Comparison of ENCODE assay signal across 14 mouse cellular contexts in genomic region chr3:104609690-104610380, GRCm38 (mm10). TPM values are rescaled to one million over a fixed set of nuclear protein-coding genes. Genes with fewer than 3 reads are reported as not detected.
DNase-seq lines count a peak whose midpoint lies in the region; ATAC-seq lines count a peak whose summit lies in the region.
"Had no signal": no experiment of that assay in that cellular context is flagged by ENCODE, and none has a peak within 500 bp of the region (broad histone marks: within the 10 kb centered on the region; RNA-seq: fewer than 3 reads in every experiment).

No protein-coding gene starts in this region.

- no peak for ATAC-seq in embryonic facial prominence, embryonic 14.5 days (ENCODE audit: low read depth)
- ATAC-seq in heart, embryonic 16.5 days (replicated peaks; ENCODE audit: extremely low read depth, insufficient read depth, low FRiP score) = 0 out of 2 replicates have a peak, but pooled peaks have one; percentile 18
- no peak for ATAC-seq in heart, embryonic 12.5 days (ENCODE audit: insufficient number of reproducible peaks, low FRiP score)
- ATAC-seq in forebrain, embryonic 16.5 days = peak; percentile 34; the same call in 1 of the 2 replicates

- DNase-seq in embryonic facial prominence, embryonic 14.5 days (ENCODE audit: low spot score) = peak; percentile 26
- no peak for DNase-seq in embryonic facial prominence, embryonic 10.5 days (ENCODE audit: low spot score)
- peak; percentile 67 for DNase-seq in adrenal gland, adult 2 months
- DNase-seq in spleen, postnatal 10 days (ENCODE audit: low spot score in 2 of 2) = no peak
- DNase-seq in kidney, adult 9 months = no peak
- DNase-seq: cerebellum, adult 2 months; gastrocnemius, postnatal 36 days; retina, postnatal 1 day; thymus, postnatal 4 days had no signal

- H3K9me3 ChIP-seq in embryonic facial prominence, embryonic 14.5 days (ENCODE audit: control insufficient read depth, low read length) = no peaks in the 10 kb centered on the region
- H3K9me3 ChIP-seq in embryonic facial prominence, embryonic 10.5 days = no peaks in the 10 kb centered on the region
- no peaks in the 10 kb centered on the region for H3K9me3 ChIP-seq in heart, embryonic 16.5 days (replicated peaks; ENCODE audit: control insufficient read depth, low read length)
- H3K9me3 ChIP-seq in heart, embryonic 12.5 days (replicated peaks) = no peaks in the 10 kb centered on the region
- no peaks in the 10 kb centered on the region for H3K9me3 ChIP-seq in forebrain, embryonic 16.5 days (ENCODE audit: control insufficient read depth, low read length)
- H3K9me3 ChIP-seq: midbrain, embryonic 10.5 days had no signal

- H3K4me1 ChIP-seq in embryonic facial prominence, embryonic 14.5 days (ENCODE audit: control insufficient read depth, insufficient read depth, low read length) = no peaks in the 10 kb centered on the region
- H3K4me1 ChIP-seq in embryonic facial prominence, embryonic 10.5 days = peaks cover 3% of the 10 kb centered on the region; the same call in 1 of the 2 replicates
- H3K4me1 ChIP-seq in heart, embryonic 16.5 days (ENCODE audit: control insufficient read depth, insufficient read depth, low read length) = peaks cover 13% of the 10 kb centered on the region; the same call in 1 of the 2 replicates
- H3K4me1 ChIP-seq in heart, embryonic 12.5 days (replicated peaks) = peaks cover 21% of the 10 kb centered on the region
- peaks cover 5% of the 10 kb centered on the region for H3K4me1 ChIP-seq in forebrain, embryonic 16.5 days (replicated peaks; ENCODE audit: control insufficient read depth, insufficient read depth, low read length)

- H3K4me2 ChIP-seq in embryonic facial prominence, embryonic 14.5 days (ENCODE audit: low read depth, low read length) = no peak overlapping the region
- no peak overlapping the region for H3K4me2 ChIP-seq in heart, embryonic 16.5 days (ENCODE audit: low read depth, low read length)
- no peak overlapping the region for H3K4me2 ChIP-seq in heart, embryonic 12.5 days
- no peak overlapping the region for H3K4me2 ChIP-seq in forebrain, embryonic 16.5 days (ENCODE audit: low read length)

- H3K4me3 ChIP-seq in embryonic facial prominence, embryonic 14.5 days (ENCODE audit: low read depth, low read length) = no peak overlapping the region
- no peak overlapping the region for H3K4me3 ChIP-seq in embryonic facial prominence, embryonic 10.5 days
- H3K4me3 ChIP-seq in heart, embryonic 16.5 days (ENCODE audit: low read length) = no peak overlapping the region
- H3K4me3 ChIP-seq in heart, embryonic 12.5 days = no peak overlapping the region
- no peak overlapping the region for H3K4me3 ChIP-seq in forebrain, embryonic 16.5 days (replicated peaks; ENCODE audit: low read length)
- H3K4me3 ChIP-seq: midbrain, embryonic 10.5 days had no signal

- no peak overlapping the region for H3K27ac ChIP-seq in embryonic facial prominence, embryonic 14.5 days (replicated peaks; ENCODE audit: low read depth, low read length)
- H3K27ac ChIP-seq in embryonic facial prominence, embryonic 10.5 days (replicated peaks) = no peak overlapping the region
- H3K27ac ChIP-seq in heart, embryonic 16.5 days (ENCODE audit: low read length) = peak overlapping the region; percentile 44; the same call in 1 of the 2 replicates
- H3K27ac ChIP-seq in heart, embryonic 12.5 days (ENCODE audit: poor library complexity, severe bottlenecking) = no peak overlapping the region; the same call in 1 of the 2 replicates
- peak overlapping the region; percentile 48; the same call in 1 of the 2 replicates for H3K27ac ChIP-seq in forebrain, embryonic 16.5 days (ENCODE audit: low read length)
- H3K27ac ChIP-seq: kidney, postnatal 0 days; midbrain, embryonic 10.5 days had no signal

- WGBS in embryonic facial prominence, embryonic 14.5 days = 76% methylated on average over 8 of the region's 8 CpGs
- 90% methylated on average over 8 of the region's 8 CpGs for WGBS in embryonic facial prominence, embryonic 10.5 days
- WGBS in heart, embryonic 16.5 days = 45% methylated on average over 8 of the region's 8 CpGs
- 56% methylated on average over 8 of the region's 8 CpGs for WGBS in heart, embryonic 12.5 days
- 33% methylated on average over 8 of the region's 8 CpGs for WGBS in forebrain, embryonic 16.5 days

- H3K36me3 ChIP-seq in embryonic facial prominence, embryonic 14.5 days (ENCODE audit: control insufficient read depth, insufficient read depth, low read length) = no peaks in the 10 kb centered on the region
- no peaks in the 10 kb centered on the region for H3K36me3 ChIP-seq in embryonic facial prominence, embryonic 10.5 days (replicated peaks)
- H3K36me3 ChIP-seq in heart, embryonic 16.5 days (ENCODE audit: control insufficient read depth, insufficient read depth) = no peaks in the 10 kb centered on the region
- H3K36me3 ChIP-seq in heart, embryonic 12.5 days = no peaks in the 10 kb centered on the region
- H3K36me3 ChIP-seq in forebrain, embryonic 16.5 days (ENCODE audit: control insufficient read depth, insufficient read depth) = no peaks in the 10 kb centered on the region
- H3K36me3 ChIP-seq: midbrain, embryonic 10.5 days had no signal

- no peak overlapping the region for H3K9ac ChIP-seq in embryonic facial prominence, embryonic 14.5 days (ENCODE audit: low read depth, low read length)
- no peak overlapping the region for H3K9ac ChIP-seq in heart, embryonic 16.5 days (ENCODE audit: low read length)
- H3K9ac ChIP-seq in heart, embryonic 12.5 days = no peak overlapping the region
- H3K9ac ChIP-seq in forebrain, embryonic 16.5 days (replicated peaks; ENCODE audit: low read depth, low read length) = no peak overlapping the region

- no peaks in the 10 kb centered on the region for H3K27me3 ChIP-seq in embryonic facial prominence, embryonic 14.5 days (replicated peaks; ENCODE audit: control insufficient read depth, insufficient read depth, low read length)
- H3K27me3 ChIP-seq in embryonic facial prominence, embryonic 10.5 days (replicated peaks; ENCODE audit: low read depth, poor library complexity, severe bottlenecking) = no peaks in the 10 kb centered on the region
- H3K27me3 ChIP-seq in heart, embryonic 16.5 days (ENCODE audit: control insufficient read depth, insufficient read depth, low read length) = no peaks in the 10 kb centered on the region
- H3K27me3 ChIP-seq in heart, embryonic 12.5 days (replicated peaks) = no peaks in the 10 kb centered on the region
- no peaks in the 10 kb centered on the region for H3K27me3 ChIP-seq in forebrain, embryonic 16.5 days (replicated peaks; ENCODE audit: control insufficient read depth, insufficient read depth, low read length)

RNA-seq across cellular contexts. Expression of gene Slc16a1, which starts 28.6 kb away (rescaled TPM):
- 30.9 and 39.2 TPM in 2 replicates for polyA plus RNA-seq in embryonic facial prominence, embryonic 14.5 days (2014; fragmentation: Nextera tagmentation; extraction: Ambion mirVana)
- 45.9 and 49.6 TPM in 2 replicates for polyA plus RNA-seq in embryonic facial prominence, embryonic 10.5 days (2016; fragmentation: Nextera tagmentation; extraction: Ambion mirVana)
- 79.9 and 84.1 TPM in 2 replicates for polyA plus RNA-seq in heart, embryonic 16.5 days (2015; fragmentation: Nextera tagmentation; extraction: Ambion mirVana)
- polyA plus RNA-seq in heart, embryonic 12.5 days (2016; fragmentation: Nextera tagmentation; extraction: Ambion mirVana) = 89.3 and 89.4 TPM in 2 replicates
- 10 to 100 TPM; 51.5 to 60.9 TPM for total RNA-seq in adrenal gland, adult 2 months (2021)
- 18.4 and 29.5 TPM in 2 replicates for polyA plus RNA-seq in adrenal gland, adult 2 months (2012; rRNA removed)
- 17.8 and 22.6 TPM in 2 replicates for polyA plus RNA-seq in forebrain, embryonic 16.5 days (2015; fragmentation: Nextera tagmentation; extraction: Ambion mirVana)

Comparison
In these comparisons a context has a peak if more than half of its experiments do, and no peak if none do; other contexts are left out.
1. ATAC-seq: peak in heart, embryonic 16.5 days (single experiment) and forebrain, embryonic 16.5 days (single experiment); none in embryonic facial prominence, embryonic 14.5 days (single experiment) and heart, embryonic 12.5 days (single experiment).
2. DNase-seq: peak in embryonic facial prominence, embryonic 14.5 days (single experiment) and adrenal gland, adult 2 months (single experiment); none in embryonic facial prominence, embryonic 10.5 days (single experiment), spleen, postnatal 10 days (0 of 2) and kidney, adult 9 months (single experiment).
3. H3K27ac ChIP-seq: peak in heart, embryonic 16.5 days (single experiment) and forebrain, embryonic 16.5 days (single experiment); none in embryonic facial prominence, embryonic 14.5 days (single experiment), embryonic facial prominence, embryonic 10.5 days (single experiment) and heart, embryonic 12.5 days (single experiment).